Mouse (Mus musculus) stomach, embryonic 15.5 days (tissue): ENCODE results near the gene Armc12. TPM values are rescaled to one million over a fixed set of nuclear protein-coding genes. Genes with fewer than 3 reads are reported as not detected.

Source experiments
- ATAC-seq: fragments of 200-750 bp; cut with Nextera tagmentation; 2 replicates; pipeline ENCODE4 v1.8.0; 2017; ENCODE audit warnings: low read depth, moderate number of reproducible peaks, moderate TSS enrichment; ENCODE audit not compliant: insufficient read depth, low FRiP score
- H3K27ac ChIP-seq: fragments of 300-500 bp; sonication (generic); 2 replicates; pipeline ENCODE4 v1.5.1; 2015; ENCODE audit warnings: mild to moderate bottlenecking, inconsistent platforms
- H3K27me3 ChIP-seq: fragments of 300-500 bp; sonication (generic); replicated peaks from 2 replicates; pipeline ENCODE4 v1.6.1; 2015; ENCODE audit warnings: inconsistent platforms
- H3K36me3 ChIP-seq: fragments of 300-500 bp; sonication (generic); 2 replicates; pipeline ENCODE4 v1.6.1; 2015; ENCODE audit warnings: inconsistent platforms
- H3K4me1 ChIP-seq: fragments of 300-500 bp; sonication (generic); 2 replicates; pipeline ENCODE4 v1.6.1; 2015; ENCODE audit warnings: inconsistent platforms
- H3K4me2 ChIP-seq: fragments of 300-500 bp; sonication (generic); 2 replicates; pipeline ENCODE4 v1.6.1; 2015; ENCODE audit warnings: mild to moderate bottlenecking, inconsistent platforms
- H3K4me3 ChIP-seq: fragments of 300-500 bp; sonication (generic); replicated peaks from 2 replicates; pipeline ENCODE4 v1.5.1; 2015; ENCODE audit warnings: inconsistent platforms
- H3K9ac ChIP-seq: fragments of 300-500 bp; sonication (generic); 2 replicates; pipeline ENCODE4 v1.6.1; 2015; ENCODE audit warnings: inconsistent platforms
- H3K9me3 ChIP-seq: fragments of 300-500 bp; sonication (generic); 2 replicates; pipeline ENCODE4 v1.6.1; 2016; ENCODE audit warnings: inconsistent platforms
- WGBS: fragments of 180-500 bp; shearing (Covaris S2); methylation state at CpG from one replicate; pipeline ENCODE4 v1.1.7; 2015; 5-methylcytosine and 5-hydroxymethylcytosine counted together
- microRNA-seq: library from miRNA; unstranded; fragments of <30 nt; microRNA quantifications from one replicate; pipeline ENCODE4, GENCODE M21; 2016
- polyA plus RNA-seq: library from polyadenylated mRNA; unstranded; fragments of >200 nt; fragmentation: Nextera tagmentation; extraction: Ambion mirVana; gene quantifications from 2 replicates; pipeline ENCODE4 v1.2.1, GENCODE M21; 2015

The Armc12 gene
- polyA plus RNA-seq, 1 experiment from 2014 or later, result not detected

DNA sequence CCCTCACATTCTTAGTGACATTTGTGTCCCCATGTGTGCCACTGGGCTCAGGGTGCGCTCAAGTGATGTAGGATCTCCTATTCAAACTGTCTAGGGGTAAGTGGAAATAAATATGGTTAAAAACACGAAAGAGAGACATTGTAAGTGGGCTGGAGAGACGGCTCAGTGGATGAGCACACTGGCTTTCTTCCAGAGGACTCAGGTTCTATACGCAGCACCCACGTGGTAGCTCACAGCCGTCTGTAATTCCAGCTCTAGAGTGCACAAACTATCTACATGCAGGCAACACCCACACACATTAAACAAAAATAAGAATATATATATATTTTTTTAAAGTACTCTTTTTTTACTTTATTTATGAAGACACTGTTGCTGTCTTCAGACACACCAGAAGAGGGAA lies 42.3 kb downstream of the Armc12 start:
- no peak for ATAC-seq
- Histone ChIP-seq H3K9ac (no peak overlapping the region), H3K4me2 (no peak overlapping the region), H3K27me3 (0 out of 2 replicates have a peak, but pooled peaks cover 3% of the 10 kb centered on the region), H3K27ac (no peak overlapping the region), H3K36me3 (no peaks in the 10 kb centered on the region), H3K4me1 (peaks cover 8% of the 10 kb centered on the region), H3K4me3 (no peak overlapping the region), H3K9me3 (no peaks in the 10 kb centered on the region)
- WGBS, result 82% methylated on average over 6 of the region's 6 CpGs

DNA sequence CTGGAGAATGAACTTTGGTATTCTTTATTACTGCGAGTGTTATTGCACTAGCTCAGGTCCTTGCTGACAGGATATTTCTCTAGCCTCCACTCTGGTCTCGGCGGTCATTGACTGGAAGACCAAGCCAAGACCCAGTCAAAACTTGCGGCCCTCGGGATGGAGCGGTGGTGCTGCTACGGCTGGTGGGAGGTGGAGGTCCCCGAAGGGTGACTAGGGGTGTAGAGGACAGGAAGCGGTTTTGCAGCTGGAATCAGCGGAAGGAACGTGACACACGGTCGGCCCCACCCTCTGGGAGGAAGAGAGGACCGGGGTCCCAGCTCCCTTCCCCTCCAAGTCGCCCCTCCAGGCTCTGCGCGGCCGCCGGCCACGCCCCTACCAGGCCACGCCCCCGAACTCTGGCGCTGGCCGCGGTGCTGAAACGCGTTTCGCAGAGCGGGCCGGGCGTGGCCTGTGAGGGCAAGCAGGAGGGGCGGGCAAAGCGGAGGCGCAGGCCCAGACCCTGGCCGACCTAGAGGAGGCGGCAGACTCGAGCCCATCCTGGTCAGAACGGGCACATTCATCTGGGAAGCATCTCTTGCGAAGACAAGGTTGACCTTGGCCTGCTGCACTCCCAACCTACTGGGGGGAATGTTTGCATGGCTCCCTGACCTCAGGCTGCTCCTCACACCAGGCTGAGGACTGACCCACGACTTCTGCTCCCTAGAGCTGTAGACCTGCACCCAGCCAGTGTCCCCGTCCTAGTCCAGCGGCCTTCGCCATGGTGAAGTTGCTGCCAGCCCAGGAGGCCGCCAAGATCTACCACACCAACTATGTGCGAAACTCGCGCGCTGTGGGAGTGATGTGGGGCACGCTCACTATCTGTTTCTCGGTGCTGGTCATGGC lies 44.9 kb downstream of the Armc12 start, which contains the start of gene Lhfpl5:
Lhfpl5 (plus strand) TSS at position 398 of the 882 bp plus-strand sequence.
- H3K27ac ChIP-seq, result no peak within 1 kb of the TSS
- no peak within 1 kb of the TSS for H3K9ac ChIP-seq
- WGBS, result 14% methylated on average over 48 of the region's 50 CpGs
- H3K27me3 ChIP-seq, result 0 out of 2 replicates have a peak, but pooled peaks cover 3% of the 10 kb centered on the region
- peaks cover 8% of the 10 kb centered on the region for H3K4me1 ChIP-seq
- peak within 1 kb of the TSS; percentile 27 for H3K4me3 ChIP-seq
- H3K36me3 ChIP-seq, result no peaks in the 10 kb centered on the region
- H3K9me3 ChIP-seq, result no peaks in the 10 kb centered on the region
- peak within 1 kb of the TSS; percentile 62 for H3K4me2 ChIP-seq
- peak; percentile 79 for ATAC-seq

DNA sequence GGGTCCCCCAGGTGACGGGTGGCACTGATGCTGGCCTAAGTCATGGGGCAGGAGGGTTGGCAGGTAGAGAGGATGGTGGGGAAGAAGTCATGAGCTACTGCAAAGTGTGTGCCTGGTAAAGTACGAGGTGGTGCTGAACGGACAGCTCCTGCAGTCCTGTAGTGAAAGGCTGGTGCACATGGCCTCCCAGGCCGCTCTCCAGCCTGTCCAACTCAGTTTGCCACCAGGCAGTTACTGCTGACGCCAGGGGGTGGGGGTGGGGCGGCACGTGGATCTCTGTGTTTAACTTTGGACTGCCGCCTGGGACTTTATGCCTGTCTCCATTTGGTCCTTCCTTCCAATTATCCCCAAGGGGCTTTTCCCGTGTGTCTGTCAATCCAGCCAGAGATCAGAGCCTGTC lies 49.8 kb downstream of the Armc12 start:
- Histone ChIP-seq H3K36me3 (no peaks in the 10 kb centered on the region), H3K4me1 (peaks cover 6% of the 10 kb centered on the region), H3K9ac (no peak overlapping the region), H3K9me3 (no peaks in the 10 kb centered on the region), H3K27ac (no peak overlapping the region), H3K27me3 (no peaks in the 10 kb centered on the region), H3K4me2 (no peak overlapping the region), H3K4me3 (no peak overlapping the region)
- no peak for ATAC-seq
- 4% methylated on average over 9 of the region's 9 CpGs for WGBS

DNA sequence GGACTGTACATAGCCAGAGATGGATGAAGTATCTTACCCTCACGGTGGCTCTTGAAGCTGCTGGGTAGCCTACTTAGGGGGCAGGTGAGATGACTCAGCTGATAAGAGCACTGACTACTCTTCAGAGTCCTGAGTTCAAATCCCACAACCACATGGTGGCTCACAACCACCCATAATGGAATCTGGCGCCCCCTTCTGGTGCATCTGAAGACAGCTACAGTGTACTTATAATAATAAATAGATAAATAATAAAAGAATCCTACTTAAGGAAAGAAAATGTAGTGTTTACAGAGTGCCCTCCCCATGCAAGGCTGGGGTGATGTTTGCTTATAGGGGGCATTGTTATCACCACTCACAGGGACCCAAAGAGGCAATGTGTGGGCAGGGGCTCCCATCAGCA lies 50.5 kb downstream of the Armc12 start:
- 61% methylated on average over 2 of the region's 2 CpGs for WGBS
- no peak for ATAC-seq
- H3K4me1 ChIP-seq, result no peaks in the 10 kb centered on the region

DNA sequence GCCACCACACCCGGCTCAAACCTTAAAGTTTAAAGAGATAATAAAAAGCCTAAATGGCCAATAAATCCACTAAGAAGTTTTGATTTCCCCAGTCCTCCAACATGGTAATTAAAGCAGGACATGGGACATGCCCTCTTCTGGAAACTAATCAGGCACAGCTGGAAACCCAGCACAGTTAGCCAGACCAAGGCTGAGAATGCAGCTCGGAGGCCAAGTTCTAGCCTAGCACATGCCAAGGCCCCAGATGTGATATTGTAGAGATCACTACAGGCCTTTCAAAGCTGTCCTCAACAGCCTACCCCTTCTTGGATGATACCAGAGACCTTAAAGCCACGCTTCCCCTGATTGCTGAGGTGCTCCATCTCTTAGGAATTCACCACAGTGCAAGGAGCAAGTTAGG lies 55.9 kb downstream of the Armc12 start:
- H3K4me2 ChIP-seq, result no peak overlapping the region
- no peak overlapping the region for H3K27ac ChIP-seq
- H3K4me3 ChIP-seq, result no peak overlapping the region
- no peaks in the 10 kb centered on the region for H3K9me3 ChIP-seq
- no peaks in the 10 kb centered on the region for H3K27me3 ChIP-seq
- no peaks in the 10 kb centered on the region for H3K4me1 ChIP-seq
- H3K9ac ChIP-seq, result no peak overlapping the region
- peaks cover 33% of the 10 kb centered on the region for H3K36me3 ChIP-seq
- 89% methylated on average over 3 of the region's 3 CpGs for WGBS
- ATAC-seq, result no peak

More for the DNA sequence above, 50.5 kb downstream of the Armc12 start:
- Histone ChIP-seq H3K9ac (no peak overlapping the region), H3K36me3 (no peaks in the 10 kb centered on the region), H3K9me3 (no peaks in the 10 kb centered on the region), H3K27me3 (no peaks in the 10 kb centered on the region), H3K27ac (no peak overlapping the region), H3K4me2 (no peak overlapping the region), H3K4me3 (no peak overlapping the region)

DNA sequence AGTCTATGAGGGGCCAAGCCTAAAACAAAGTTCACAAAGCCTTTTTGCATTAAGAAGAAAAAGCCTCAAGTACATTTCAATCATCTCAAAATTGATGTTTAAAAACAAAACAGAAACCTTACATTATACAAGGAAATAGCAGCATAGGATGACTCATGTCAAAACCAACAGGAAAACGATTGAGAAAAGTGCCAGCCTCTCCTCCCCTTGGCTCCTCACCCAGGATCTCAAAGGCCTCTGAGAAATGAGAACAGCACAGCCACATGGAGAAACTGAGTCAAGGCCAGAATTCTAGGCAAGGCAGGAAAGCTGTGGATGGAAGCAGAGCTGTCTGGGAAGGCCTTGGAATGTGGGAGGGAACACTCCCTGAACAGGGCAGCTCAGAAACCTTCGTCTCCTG lies 58.0 kb downstream of the Armc12 start:
- H3K27ac ChIP-seq, result no peak overlapping the region
- 72% methylated on average over 2 of the region's 2 CpGs for WGBS
- H3K4me3 ChIP-seq, result no peak overlapping the region
- no peaks in the 10 kb centered on the region for H3K4me1 ChIP-seq
- H3K27me3 ChIP-seq, result no peaks in the 10 kb centered on the region
- peaks cover 51% of the 10 kb centered on the region for H3K36me3 ChIP-seq
- H3K9ac ChIP-seq, result no peak overlapping the region
- no peak for ATAC-seq
- no peak overlapping the region for H3K4me2 ChIP-seq
- no peaks in the 10 kb centered on the region for H3K9me3 ChIP-seq

Small RNAs within 50 kb of the gene (microRNA-seq; reads per million reads assigned to microRNA genes)
- gene Gm25195 (not detected), gene Mir6969 (3.3 reads per million, percentile 13 among the genes with 10 or more reads in this experiment)

Other genes starting within 250 kb of the Armc12 start
- gene Fance, start 217.3 kb upstream of the Armc12 start, polyA plus RNA-seq, result 26.9 and 29.9 TPM in 2 replicates
- 490 and 616 TPM in 2 replicates for gene Rpl10a, start 202.3 kb upstream of the Armc12 start, polyA plus RNA-seq
- 11.5 and 12.0 TPM in 2 replicates for gene Tead3, start 180.0 kb upstream of the Armc12 start, polyA plus RNA-seq
- 4.2 and 5.0 TPM in 2 replicates for gene Tulp1, start 165.6 kb upstream of the Armc12 start, polyA plus RNA-seq
- gene Fkbp5, start 13.3 kb upstream of the Armc12 start, polyA plus RNA-seq, result 24.1 and 24.6 TPM in 2 replicates
- not detected in 2 replicates for gene Clpsl2, start 18.6 kb downstream of the Armc12 start, polyA plus RNA-seq
- gene Clps, start 30.0 kb downstream of the Armc12 start, polyA plus RNA-seq, result 3,221 and 3,572 TPM in 2 replicates
- 0.85 and 1.0 TPM in 2 replicates for gene Lhfpl5, start 44.8 kb downstream of the Armc12 start, polyA plus RNA-seq
- gene Srpk1, start 91.9 kb downstream of the Armc12 start, polyA plus RNA-seq, result 75.1 and 79.2 TPM in 2 replicates
- gene Slc26a8, start 159.4 kb downstream of the Armc12 start, polyA plus RNA-seq, result 0.48 and 0.49 TPM in 2 replicates
- 40.7 and 44.9 TPM in 2 replicates for gene Mapk14, start 160.5 kb downstream of the Armc12 start, polyA plus RNA-seq
- 3.4 TPM in 2 replicates for gene AC170998.1, start 195.3 kb downstream of the Armc12 start, polyA plus RNA-seq
- gene Mapk13, start 238.5 kb downstream of the Armc12 start, polyA plus RNA-seq, result 95.5 and 115 TPM in 2 replicates